Mouse (Mus musculus) hindbrain, embryonic 11.5 days (tissue): Measurements from ENCODE around the gene Gm2310. TPM values are rescaled to one million over a fixed set of nuclear protein-coding genes. Genes with fewer than 3 reads are reported as not detected.
"Not testable (repeated sequence)": the region's sequence is repeated elsewhere in the genome, so short reads cannot be mapped to it uniquely, and the experiment has no call there.

Experiments used
- ATAC-seq: fragments of 200-750 bp; cut with Nextera tagmentation; 2 replicates; pipeline ENCODE4 v1.8.0; 2017; ENCODE audit warnings: mild to moderate bottlenecking, moderate TSS enrichment, moderate library complexity; ENCODE audit not compliant: low FRiP score
- DNase-seq: peaks from one replicate; pipeline ENCODE4 v3.0.0-alpha.2; 2015; ENCODE audit warnings: low spot score
- H3K27ac ChIP-seq: fragments of 300-500 bp; sonication (generic); 2 replicates; pipeline ENCODE4 v1.5.1; 2014; ENCODE audit warnings: mild to moderate bottlenecking, low read depth, low read length
- H3K27me3 ChIP-seq: fragments of 300-500 bp; sonication (generic); 2 replicates; pipeline ENCODE4 v1.6.1; 2014; ENCODE audit warnings: mild to moderate bottlenecking, low read length, moderate library complexity, mixed read lengths; ENCODE audit not compliant: control insufficient read depth, insufficient read depth
- H3K36me3 ChIP-seq: fragments of 300-500 bp; sonication (generic); 2 replicates; pipeline ENCODE4 v1.6.1; 2014; ENCODE audit warnings: mild to moderate bottlenecking, low read length, moderate library complexity, mixed read lengths; ENCODE audit not compliant: control insufficient read depth, insufficient read depth
- H3K4me1 ChIP-seq: fragments of 300-500 bp; sonication (generic); replicated peaks from 2 replicates; pipeline ENCODE4 v1.6.1; 2014; ENCODE audit warnings: low read length, mixed read lengths; ENCODE audit not compliant: control insufficient read depth, insufficient read depth
- H3K4me2 ChIP-seq: fragments of 300-500 bp; sonication (generic); replicated peaks from 2 replicates; pipeline ENCODE4 v1.6.1; 2014; ENCODE audit warnings: mild to moderate bottlenecking, low read depth, low read length
- H3K4me3 ChIP-seq: fragments of 300-500 bp; sonication (generic); 2 replicates; pipeline ENCODE4 v1.5.1; 2014; ENCODE audit warnings: low read depth, low read length
- H3K9ac ChIP-seq: fragments of 300-500 bp; sonication (generic); 2 replicates; pipeline ENCODE4 v1.6.1; 2014; ENCODE audit warnings: low read depth, low read length
- H3K9me3 ChIP-seq: fragments of 300-500 bp; sonication (generic); 2 replicates; pipeline ENCODE4 v1.6.1; 2016; ENCODE audit warnings: low read length; ENCODE audit not compliant: control insufficient read depth
- WGBS: fragments of 180-500 bp; shearing (Covaris S2); extraction: QIAGEN DNeasy Blood & Tissue Kit; methylation state at CpG from one replicate; pipeline ENCODE4 v1.1.7; 2014; 5-methylcytosine and 5-hydroxymethylcytosine counted together
- polyA plus RNA-seq: library from polyadenylated mRNA; unstranded; fragments of >200 nt; fragmentation: Nextera tagmentation; extraction: Ambion mirVana; gene quantifications from 2 replicates; pipeline ENCODE4 v1.2.1, GENCODE M21; 2014

Gm2310 gene
- not detected in 2 replicates for polyA plus RNA-seq

DNA sequence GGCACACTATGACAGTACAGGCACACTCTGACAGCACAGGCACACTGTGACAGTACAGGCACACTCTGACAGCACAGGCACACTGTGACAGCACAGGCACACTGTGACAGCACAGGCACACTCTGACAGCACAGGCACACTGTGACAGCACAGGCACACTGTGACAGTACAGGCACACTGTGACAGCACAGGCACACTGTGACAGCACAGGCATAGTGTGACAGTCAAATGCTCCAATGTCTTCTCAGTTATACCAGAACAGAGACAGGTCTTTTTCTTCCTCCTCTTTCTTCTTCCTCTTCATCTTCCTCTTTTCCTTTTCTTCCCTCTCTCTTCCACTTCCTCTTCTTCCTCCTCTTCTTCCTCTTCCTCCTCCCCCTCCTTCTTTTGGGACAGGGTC, at the start of gene Gm2310:
Gene Gm2310, minus strand, starts transcription at position 101 of the 400 bp plus-strand sequence.
- H3K4me3 ChIP-seq, H3K9me3 ChIP-seq, H3K36me3 ChIP-seq, ATAC-seq, H3K9ac ChIP-seq, DNase-seq, H3K4me1 ChIP-seq, H3K4me2 ChIP-seq, H3K27ac ChIP-seq, H3K27me3 ChIP-seq: not testable (repeated sequence)

DNA sequence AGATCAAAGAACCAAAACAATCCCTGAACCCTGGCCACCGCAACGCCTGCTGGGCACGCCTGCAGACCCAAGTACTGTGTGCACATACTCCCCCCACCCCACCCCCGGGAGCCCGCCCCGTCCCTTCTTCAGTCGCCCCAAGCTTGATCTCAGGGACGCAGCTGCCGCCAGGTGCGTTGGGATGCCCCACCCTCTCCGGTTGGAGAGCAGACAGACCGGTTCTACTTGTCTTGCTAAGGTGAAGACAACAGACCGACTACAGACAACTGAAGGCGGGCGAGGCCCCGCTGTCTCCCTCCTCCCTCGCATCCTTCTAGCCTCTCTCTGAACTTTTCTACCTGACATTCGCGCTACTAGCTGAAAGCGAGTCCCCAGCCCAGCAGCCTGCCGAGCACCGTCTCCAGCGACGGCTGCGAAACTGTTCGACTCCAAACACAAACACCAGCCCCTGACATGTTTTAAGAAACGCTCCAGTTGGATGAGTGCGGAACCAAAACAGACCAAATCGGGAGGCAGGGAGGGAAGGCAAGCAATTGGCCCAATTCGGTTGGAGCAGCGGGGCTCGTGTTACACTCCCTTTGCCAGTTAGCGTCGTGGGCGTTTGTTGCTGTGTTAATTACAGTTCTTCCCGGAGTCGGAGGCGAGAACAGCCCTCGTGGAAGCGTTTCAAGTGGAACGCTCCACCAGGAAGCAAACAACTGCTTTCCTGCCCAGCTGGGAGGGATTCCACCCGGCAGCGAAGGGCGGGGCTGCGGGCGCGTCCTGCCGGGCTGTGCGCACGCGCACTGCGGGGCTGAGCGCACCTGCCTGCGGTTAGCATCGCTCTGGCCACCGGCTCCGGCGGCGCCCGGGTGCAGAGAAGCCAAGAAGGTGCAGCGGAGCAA, 49.1 kb upstream of the Gm2310 start:
- H3K4me3 ChIP-seq, result peak overlapping the region; percentile 53
- WGBS, result under 1% methylated on average over 55 of the region's 61 CpGs
- peak overlapping the region; percentile 43 for H3K9ac ChIP-seq
- peaks cover 5% of the 10 kb centered on the region for H3K27me3 ChIP-seq
- peaks cover 5% of the 10 kb centered on the region for H3K4me1 ChIP-seq
- no peaks in the 10 kb centered on the region for H3K36me3 ChIP-seq
- peak; percentile 78 for ATAC-seq
- H3K27ac ChIP-seq, result no peak overlapping the region
- H3K9me3 ChIP-seq, result no peaks in the 10 kb centered on the region
- DNase-seq, result peak; percentile 85
- peak overlapping the region; percentile 96 for H3K4me2 ChIP-seq

- Histone ChIP-seq H3K4me2 (peak overlapping the region; percentile 96), H3K4me3 (peak overlapping the region; percentile 53), H3K9me3 (no peaks in the 10 kb centered on the region), H3K27me3 (peaks cover 5% of the 10 kb centered on the region), H3K4me1 (peaks cover 5% of the 10 kb centered on the region), H3K9ac (no peak overlapping the region), H3K36me3 (no peaks in the 10 kb centered on the region), H3K27ac (no peak overlapping the region)
- 3% methylated on average over 7 of the region's 7 CpGs for WGBS
- no peak for ATAC-seq
- DNase-seq, result no peak
These were observed 48.5 kb upstream of the Gm2310 start for GRCm38 (mm10) chr15:8568286-8568644.

DNA sequence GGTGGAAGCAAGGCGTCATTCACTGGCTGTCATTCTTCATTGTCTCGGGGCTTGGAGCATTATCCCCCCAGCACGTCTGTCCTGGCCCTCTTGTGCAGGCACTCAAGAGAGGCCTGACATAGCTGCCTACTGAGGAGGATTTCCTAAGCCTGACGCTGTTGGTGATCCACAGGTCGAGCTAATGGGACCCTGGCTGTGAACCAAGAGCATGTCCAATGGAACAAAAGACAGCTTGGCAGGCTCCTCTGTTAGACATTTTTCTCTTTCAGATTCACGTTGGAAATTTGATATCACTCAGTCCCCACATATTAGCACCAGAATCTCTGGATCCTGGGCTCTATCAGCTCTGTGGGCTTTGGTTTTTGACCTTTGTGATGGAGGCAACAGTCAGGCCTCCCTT, 45.7 kb upstream of the Gm2310 start:
- no peak overlapping the region for H3K4me3 ChIP-seq
- H3K9ac ChIP-seq, result no peak overlapping the region
- ATAC-seq (no peak), DNase-seq (no peak)
- no peak overlapping the region for H3K4me2 ChIP-seq
- H3K27ac ChIP-seq, result no peak overlapping the region
- WGBS, result 51% methylated on average over 6 of the region's 6 CpGs
- peaks cover 5% of the 10 kb centered on the region for H3K4me1 ChIP-seq
- no peaks in the 10 kb centered on the region for H3K9me3 ChIP-seq
- H3K27me3 ChIP-seq, result peaks cover 5% of the 10 kb centered on the region
- H3K36me3 ChIP-seq, result no peaks in the 10 kb centered on the region

DNA sequence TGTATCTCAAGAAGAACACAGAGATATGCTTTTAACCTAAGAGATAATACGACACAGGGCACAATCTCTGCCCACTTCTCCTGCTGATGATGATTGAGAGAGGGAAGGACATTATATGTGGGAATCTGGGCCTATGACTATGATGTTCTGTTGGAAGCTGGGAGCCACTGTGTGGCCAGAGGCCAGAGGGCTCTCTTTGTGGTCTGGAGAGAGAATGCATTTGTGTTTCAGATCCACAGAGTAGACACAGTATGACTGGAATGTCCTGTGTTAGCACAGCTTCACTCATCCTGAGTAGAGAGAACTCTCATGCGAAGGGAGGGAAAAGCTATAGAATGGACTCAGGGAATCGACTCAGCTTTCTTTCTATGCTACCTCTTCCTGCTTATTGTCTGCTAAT, 44.6 kb upstream of the Gm2310 start:
- H3K4me3 ChIP-seq, result no peak overlapping the region
- peaks cover 5% of the 10 kb centered on the region for H3K27me3 ChIP-seq
- no peaks in the 10 kb centered on the region for H3K9me3 ChIP-seq
- no peak overlapping the region for H3K27ac ChIP-seq
- H3K9ac ChIP-seq, result no peak overlapping the region
- H3K36me3 ChIP-seq, result no peaks in the 10 kb centered on the region
- no peak overlapping the region for H3K4me2 ChIP-seq
- H3K4me1 ChIP-seq, result peaks cover 5% of the 10 kb centered on the region
- ATAC-seq (no peak), DNase-seq (no peak)
- 89% methylated on average over 3 of the region's 3 CpGs for WGBS

DNA sequence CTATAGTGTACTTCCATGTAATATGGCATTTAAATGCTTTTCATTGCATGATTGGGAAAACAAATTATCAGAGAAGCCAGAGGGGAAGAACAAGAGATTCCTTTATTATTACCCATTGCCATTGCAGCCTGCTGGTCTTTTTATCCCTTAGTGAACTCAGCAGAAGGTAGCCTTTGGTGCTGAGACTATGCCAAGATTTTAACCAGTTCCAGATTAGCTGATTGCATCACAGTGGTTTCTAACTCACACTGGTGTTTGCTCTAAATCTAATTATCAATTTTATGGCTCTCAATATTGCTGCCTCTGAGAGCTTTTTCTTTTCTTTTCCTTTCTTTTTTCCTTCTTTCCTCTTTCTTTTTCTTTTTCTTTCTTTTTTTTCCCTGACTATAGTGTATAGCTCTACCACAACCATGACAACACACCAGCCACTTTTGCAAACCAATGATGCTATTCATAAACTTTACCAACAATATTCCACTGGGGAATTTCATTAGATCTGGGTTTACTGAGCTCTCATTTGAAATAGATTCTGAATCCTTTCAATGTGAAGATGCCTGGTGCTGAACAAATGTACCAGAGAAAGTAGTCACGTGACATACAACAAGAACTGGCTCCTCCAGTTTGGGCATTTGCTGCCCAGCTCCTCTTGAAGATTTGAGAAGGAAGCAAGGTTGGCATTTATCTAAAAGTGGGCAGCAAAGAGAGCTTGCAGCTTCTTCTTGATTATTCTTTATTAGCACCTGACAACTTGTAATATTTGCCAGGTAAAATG, 43.9 kb upstream of the Gm2310 start:
- no peaks in the 10 kb centered on the region for H3K36me3 ChIP-seq
- no peak overlapping the region for H3K4me2 ChIP-seq
- 89% methylated on average over 1 of the region's 1 CpGs for WGBS
- H3K4me1 ChIP-seq, result peaks cover 5% of the 10 kb centered on the region
- H3K9ac ChIP-seq, result no peak overlapping the region
- peaks cover 5% of the 10 kb centered on the region; the same call in 1 of the 2 replicates for H3K27me3 ChIP-seq
- no peak overlapping the region for H3K27ac ChIP-seq
- ATAC-seq, result no peak
- H3K4me3 ChIP-seq, result no peak overlapping the region
- DNase-seq, result no peak
- no peaks in the 10 kb centered on the region for H3K9me3 ChIP-seq

DNA sequence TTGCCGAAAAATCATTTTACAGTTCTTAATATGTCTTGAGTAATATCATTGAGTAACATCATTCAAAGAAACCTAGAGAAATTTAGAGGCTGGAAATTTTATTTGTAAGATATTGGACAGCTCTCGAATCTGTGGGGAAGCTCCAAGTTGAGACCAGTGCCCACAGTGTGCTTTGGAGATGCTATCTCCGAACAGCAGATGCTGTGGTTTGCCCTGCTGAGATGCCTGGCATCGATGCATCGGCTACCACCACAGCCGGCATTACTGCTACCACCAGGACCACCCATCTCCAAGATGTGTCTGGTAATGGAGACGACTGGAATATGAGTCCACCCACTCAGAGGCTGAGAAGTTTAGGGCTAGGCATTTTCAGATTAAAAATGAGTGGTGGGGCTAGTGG, 43.0 kb upstream of the Gm2310 start:
- Histone ChIP-seq H3K4me1 (no peaks in the 10 kb centered on the region), H3K4me3 (no peak overlapping the region), H3K27ac (no peak overlapping the region), H3K27me3 (no peaks in the 10 kb centered on the region), H3K36me3 (no peaks in the 10 kb centered on the region), H3K9me3 (no peaks in the 10 kb centered on the region), H3K4me2 (no peak overlapping the region), H3K9ac (no peak overlapping the region)
- ATAC-seq (no peak), DNase-seq (no peak)
- WGBS, result 89% methylated on average over 7 of the region's 7 CpGs

DNA sequence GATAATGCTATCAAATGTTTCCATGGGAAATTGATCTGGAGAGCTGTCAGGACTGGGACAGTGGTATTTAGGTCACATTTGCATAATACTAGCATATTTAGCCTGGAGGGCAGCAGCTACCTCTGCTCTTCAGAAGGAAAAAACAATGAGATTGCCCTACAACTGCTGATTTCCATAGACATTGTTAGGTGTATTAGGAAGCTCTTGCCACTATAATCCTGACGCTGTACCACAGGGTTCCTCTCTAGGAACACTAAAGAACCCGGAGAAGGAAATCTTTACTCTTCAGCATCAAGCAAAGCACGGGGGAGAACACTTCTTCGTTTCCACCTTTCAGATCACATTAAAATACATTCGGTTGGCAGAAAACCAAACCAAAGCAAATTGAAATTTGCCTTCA, 11.4 kb upstream of the Gm2310 start:
- Histone ChIP-seq H3K4me3 (no peak overlapping the region), H3K4me2 (no peak overlapping the region), H3K36me3 (no peaks in the 10 kb centered on the region), H3K4me1 (no peaks in the 10 kb centered on the region), H3K9me3 (no peaks in the 10 kb centered on the region), H3K27ac (no peak overlapping the region), H3K9ac (no peak overlapping the region), H3K27me3 (no peaks in the 10 kb centered on the region)
- ATAC-seq, result no peak
- DNase-seq, result no peak
- WGBS, result 82% methylated on average over 5 of the region's 5 CpGs
